Mouse (Mus musculus): ENCODE results near the gene Tmem214. TPM values are rescaled to one million over a fixed set of nuclear protein-coding genes. Genes with fewer than 3 reads are reported as not detected.

Tmem214 gene
- 11.5 TPM for polyA plus RNA-seq (2014; fragmentation: Illumina TruSeq; extraction: RNeasy Lipid Tissue Mini Kit (QIAGEN cat#74804); ENCODE audit: low read depth, low replicate concordance)

GRCm38 (mm10) chr5:30867712-30868111 lies at the start of gene Tmem214:
Gene Tmem214 (plus strand): TSS chr5:30868012.

GRCm38 (mm10) chr5:30888337-30889087 lies 20.7 kb downstream of the Tmem214 start, which contains the start of gene Agbl5:
Gene Agbl5 (plus strand): TSS chr5:30888694.

GRCm38 (mm10) chr5:30907413-30908059 lies 39.7 kb downstream of the Tmem214 start, which contains the start of gene Ost4:
Gene Ost4 (minus strand): TSS chr5:30907788.

GRCm38 (mm10) chr5:30913060-30913841 lies 45.4 kb downstream of the Tmem214 start, which contains the start of gene Emilin1:
Gene Emilin1 (plus strand): TSS chr5:30913402.

GRCm38 (mm10) chr5:30921256-30922033 lies 53.6 kb downstream of the Tmem214 start, which contains the start of gene Khk:
Gene Khk (plus strand): TSS chr5:30921431.

Other genes with a start within 250 kb of the Tmem214 start
- 6.8 TPM for gene Slc35f6, start 220.1 kb upstream of the Tmem214 start, polyA plus RNA-seq (2014; fragmentation: Illumina TruSeq; extraction: RNeasy Lipid Tissue Mini Kit (QIAGEN cat#74804); ENCODE audit: low read depth, low replicate concordance)
- gene Cenpa, start 201.2 kb upstream of the Tmem214 start, polyA plus RNA-seq (2014; fragmentation: Illumina TruSeq; extraction: RNeasy Lipid Tissue Mini Kit (QIAGEN cat#74804); ENCODE audit: low read depth, low replicate concordance) = 2.0 TPM
- gene Dpysl5, start 156.4 kb upstream of the Tmem214 start, polyA plus RNA-seq (2014; fragmentation: Illumina TruSeq; extraction: RNeasy Lipid Tissue Mini Kit (QIAGEN cat#74804); ENCODE audit: low read depth, low replicate concordance) = 0.16 TPM
- 12.5 TPM for gene Mapre3, start 53.4 kb upstream of the Tmem214 start, polyA plus RNA-seq (2014; fragmentation: Illumina TruSeq; extraction: RNeasy Lipid Tissue Mini Kit (QIAGEN cat#74804); ENCODE audit: low read depth, low replicate concordance)
- gene Agbl5, start 20.7 kb downstream of the Tmem214 start, polyA plus RNA-seq (2014; fragmentation: Illumina TruSeq; extraction: RNeasy Lipid Tissue Mini Kit (QIAGEN cat#74804); ENCODE audit: low read depth, low replicate concordance) = 3.8 TPM
- 224 TPM for gene Ost4, start 39.8 kb downstream of the Tmem214 start, polyA plus RNA-seq (2014; fragmentation: Illumina TruSeq; extraction: RNeasy Lipid Tissue Mini Kit (QIAGEN cat#74804); ENCODE audit: low read depth, low replicate concordance)
- gene Emilin1, start 45.4 kb downstream of the Tmem214 start, polyA plus RNA-seq (2014; fragmentation: Illumina TruSeq; extraction: RNeasy Lipid Tissue Mini Kit (QIAGEN cat#74804); ENCODE audit: low read depth, low replicate concordance) = not detected
- gene Khk, start 53.4 kb downstream of the Tmem214 start, polyA plus RNA-seq (2014; fragmentation: Illumina TruSeq; extraction: RNeasy Lipid Tissue Mini Kit (QIAGEN cat#74804); ENCODE audit: low read depth, low replicate concordance) = 3.4 TPM
- 20.9 TPM for gene Cgref1, start 77.6 kb downstream of the Tmem214 start, polyA plus RNA-seq (2014; fragmentation: Illumina TruSeq; extraction: RNeasy Lipid Tissue Mini Kit (QIAGEN cat#74804); ENCODE audit: low read depth, low replicate concordance)
- 26.2 TPM for gene Preb, start 92.3 kb downstream of the Tmem214 start, polyA plus RNA-seq (2014; fragmentation: Illumina TruSeq; extraction: RNeasy Lipid Tissue Mini Kit (QIAGEN cat#74804); ENCODE audit: low read depth, low replicate concordance)
- gene Tcf23, start 100.7 kb downstream of the Tmem214 start, polyA plus RNA-seq (2014; fragmentation: Illumina TruSeq; extraction: RNeasy Lipid Tissue Mini Kit (QIAGEN cat#74804); ENCODE audit: low read depth, low replicate concordance) = 0.12 TPM
- gene Atraid, start 180.3 kb downstream of the Tmem214 start, polyA plus RNA-seq (2014; fragmentation: Illumina TruSeq; extraction: RNeasy Lipid Tissue Mini Kit (QIAGEN cat#74804); ENCODE audit: low read depth, low replicate concordance) = 190 TPM
- gene Slc5a6, start 180.9 kb downstream of the Tmem214 start, polyA plus RNA-seq (2014; fragmentation: Illumina TruSeq; extraction: RNeasy Lipid Tissue Mini Kit (QIAGEN cat#74804); ENCODE audit: low read depth, low replicate concordance) = 14.3 TPM
- 0.32 TPM for gene Cad, start 186.8 kb downstream of the Tmem214 start, polyA plus RNA-seq (2014; fragmentation: Illumina TruSeq; extraction: RNeasy Lipid Tissue Mini Kit (QIAGEN cat#74804); ENCODE audit: low read depth, low replicate concordance)
- not detected for gene Dnajc5g, start 238.3 kb downstream of the Tmem214 start, polyA plus RNA-seq (2014; fragmentation: Illumina TruSeq; extraction: RNeasy Lipid Tissue Mini Kit (QIAGEN cat#74804); ENCODE audit: low read depth, low replicate concordance)
- not detected for gene Slc30a3, start 240.2 kb downstream of the Tmem214 start, polyA plus RNA-seq (2014; fragmentation: Illumina TruSeq; extraction: RNeasy Lipid Tissue Mini Kit (QIAGEN cat#74804); ENCODE audit: low read depth, low replicate concordance)
- gene Trim54, start 248.7 kb downstream of the Tmem214 start, polyA plus RNA-seq (2014; fragmentation: Illumina TruSeq; extraction: RNeasy Lipid Tissue Mini Kit (QIAGEN cat#74804); ENCODE audit: low read depth, low replicate concordance) = not detected

Measured in kidney, adult 10 weeks (tissue).